Mouse (Mus musculus) forebrain, embryonic 12.5 days (tissue): ENCODE measurements around the gene Dcaf10. TPM values are rescaled to one million over a fixed set of nuclear protein-coding genes. Genes with fewer than 3 reads are reported as not detected.

ENCODE experiments used
- microRNA-seq: library from miRNA; unstranded; fragments of <30 nt; microRNA quantifications from one replicate; pipeline ENCODE4, GENCODE M21; 2017
- polyA plus RNA-seq: library from polyadenylated mRNA; unstranded; fragments of >200 nt; fragmentation: Nextera tagmentation; extraction: Ambion mirVana; gene quantifications from 2 replicates; pipeline ENCODE4 v1.2.1, GENCODE M21; 2016

Gene Dcaf10
- polyA plus RNA-seq, 1 experiment from 2014 or later: 14.5 TPM

Small RNA genes lying within 50 kb of the gene (microRNA-seq; reads per million reads assigned to microRNA genes)
- not detected for gene Gm25692

Other genes starting within 250 kb of the Dcaf10 start
- gene Tomm5, start 234.0 kb upstream of the Dcaf10 start, polyA plus RNA-seq: 163 and 164 TPM in 2 replicates
- 0.96 and 1.00 TPM in 2 replicates for gene Frmpd1, start 157.2 kb upstream of the Dcaf10 start, polyA plus RNA-seq
- gene Trmt10b, start 45.0 kb upstream of the Dcaf10 start, polyA plus RNA-seq: 16.2 TPM in 2 replicates
- 86.9 and 92.0 TPM in 2 replicates for gene Exosc3, start 631 bp downstream of the Dcaf10 start, polyA plus RNA-seq
- gene Slc25a51, start 66.7 kb downstream of the Dcaf10 start, polyA plus RNA-seq: 86.8 and 89.7 TPM in 2 replicates
- gene Shb, start 190.4 kb downstream of the Dcaf10 start, polyA plus RNA-seq: 10.4 and 13.6 TPM in 2 replicates